In the genomic region with DNA sequence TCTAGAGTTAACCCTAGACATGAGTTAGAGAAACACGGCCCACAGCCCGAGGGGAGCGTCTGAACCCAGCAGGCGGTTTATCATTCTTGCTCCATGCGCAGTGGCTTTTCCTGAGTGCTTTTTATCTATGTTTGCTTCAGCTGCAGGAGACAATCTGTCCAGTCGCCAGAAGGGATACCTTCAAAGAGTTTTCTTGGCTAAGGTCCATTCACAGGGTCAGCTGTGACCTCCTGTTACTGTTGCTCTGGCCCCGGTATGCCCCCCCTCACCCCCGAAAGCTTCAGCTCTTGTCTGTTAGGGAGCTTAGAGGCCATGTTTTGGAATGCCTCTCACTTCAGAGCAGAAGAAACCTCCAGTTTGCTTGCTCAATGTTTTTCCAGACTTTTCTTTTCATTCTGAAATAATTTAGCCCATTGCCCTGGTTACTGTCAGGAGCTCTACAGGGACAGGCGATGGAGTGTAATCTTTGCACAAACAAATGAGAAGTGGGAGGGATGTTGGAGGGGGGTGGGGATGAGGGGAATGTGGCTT, we compare ENCODE assay signal across 10 mouse cellular contexts. TPM values are rescaled to one million over a fixed set of nuclear protein-coding genes. Genes with fewer than 3 reads are reported as not detected.
DNase-seq lines count a peak whose midpoint lies in the region; ATAC-seq and TF ChIP-seq lines count a peak whose summit lies in the region.
"Had no signal": no experiment of that assay in that cellular context is flagged by ENCODE, and none has a peak within 500 bp of the region (broad histone marks: within the 10 kb centered on the region; RNA-seq: fewer than 3 reads in every experiment).

No protein-coding gene starts in this region.

- no peak overlapping the region for H3K9ac ChIP-seq in intestine, embryonic 14.5 days (ENCODE audit: low read length)
- H3K9ac ChIP-seq in intestine, postnatal 0 days (ENCODE audit: low read depth, low read length), result no peak overlapping the region
- H3K9ac ChIP-seq in heart, embryonic 14.5 days (ENCODE audit: low read length), result no peak overlapping the region
- 0 out of 2 replicates have a peak overlapping the region, but pooled peaks have one; percentile 9 for H3K9ac ChIP-seq in liver, postnatal 0 days (replicated peaks)

- no peaks in the 10 kb centered on the region for H3K9me3 ChIP-seq in intestine, embryonic 14.5 days (ENCODE audit: control insufficient read depth, low read length)
- no peaks in the 10 kb centered on the region for H3K9me3 ChIP-seq in intestine, postnatal 0 days (ENCODE audit: control insufficient read depth)
- H3K9me3 ChIP-seq in heart, embryonic 14.5 days (ENCODE audit: control insufficient read depth, low read length), result no peaks in the 10 kb centered on the region
- no peaks in the 10 kb centered on the region for H3K9me3 ChIP-seq in liver, postnatal 0 days (ENCODE audit: low read length)

- TF ChIP-seq EP300 in liver, postnatal 0 days (IDR thresholded peaks at IDR 0.05; ENCODE audit: low read depth), result peak; percentile 87

- TF ChIP-seq CTCF in intestine, postnatal 0 days (IDR thresholded peaks at IDR 0.05; ENCODE audit: low read depth), result no peak
- no peak for TF ChIP-seq CTCF in liver, postnatal 0 days (IDR thresholded peaks at IDR 0.05; ENCODE audit: low read depth)
- no peak for TF ChIP-seq CTCF in thymus, adult 2 months (IDR thresholded peaks at IDR 0.05; ENCODE audit: borderline replicate concordance, control insufficient read depth, extremely low read depth, insufficient read depth, low read length, poor library complexity)

- ATAC-seq in intestine, embryonic 14.5 days (replicated peaks; ENCODE audit: low FRiP score, low TSS enrichment, low read depth), result no peak
- ATAC-seq in intestine, postnatal 0 days, result no peak
- peak; percentile 73; the same call in 1 of the 2 replicates for ATAC-seq in heart, embryonic 14.5 days (ENCODE audit: insufficient number of reproducible peaks, insufficient read depth, low FRiP score, low read depth)
- peak; percentile 85 for ATAC-seq in liver, postnatal 0 days

- H3K4me3 ChIP-seq in intestine, embryonic 14.5 days (ENCODE audit: low read depth, low read length), result no peak overlapping the region
- H3K4me3 ChIP-seq in intestine, postnatal 0 days (ENCODE audit: low read depth, low read length), result no peak overlapping the region
- no peak overlapping the region for H3K4me3 ChIP-seq in heart, embryonic 14.5 days (ENCODE audit: control insufficient read depth in 1 of 2, insufficient read depth in 1 of 2, low read depth in 1 of 2, low read length in 2 of 2)
- H3K4me3 ChIP-seq in liver, postnatal 0 days (ENCODE audit: low read depth, low read length), result no peak overlapping the region
- no peak overlapping the region for H3K4me3 ChIP-seq in thymus, adult 2 months (ENCODE audit: control insufficient read depth, insufficient read depth, low read length)

- 22% methylated on average over 9 of the region's 9 CpGs for WGBS in intestine, embryonic 14.5 days
- WGBS in intestine, postnatal 0 days, result 38% methylated on average over 9 of the region's 9 CpGs
- 3% methylated on average over 9 of the region's 9 CpGs for WGBS in heart, embryonic 14.5 days
- 23% methylated on average over 9 of the region's 9 CpGs for WGBS in liver, postnatal 0 days (ENCODE audit: insufficient replicate concordance)
- 79% methylated on average over 9 of the region's 9 CpGs for WGBS in thymus, adult 2 months

- H3K27ac ChIP-seq in intestine, embryonic 14.5 days (ENCODE audit: low read depth), result no peak overlapping the region
- H3K27ac ChIP-seq in intestine, postnatal 0 days (ENCODE audit: low read depth, low read length), result no peak overlapping the region
- H3K27ac ChIP-seq in heart, embryonic 14.5 days (replicated peaks in 1 of 2; ENCODE audit: control insufficient read depth in 1 of 2, insufficient read depth in 1 of 2, low read depth in 2 of 2, low read length in 2 of 2), result peak overlapping the region; percentile 66 to 70; a peak in 3 of 4 replicates
- H3K27ac ChIP-seq in liver, postnatal 0 days (ENCODE audit: low read depth), result peak overlapping the region; percentile 73
- no peak overlapping the region for H3K27ac ChIP-seq in thymus, adult 2 months (ENCODE audit: control insufficient read depth, insufficient read depth, low read length)

- peaks cover 5% of the 10 kb centered on the region; the same call in 1 of the 2 replicates for H3K4me1 ChIP-seq in intestine, embryonic 14.5 days (replicated peaks; ENCODE audit: control insufficient read depth, insufficient read depth, low read length)
- no peaks in the 10 kb centered on the region for H3K4me1 ChIP-seq in intestine, postnatal 0 days (replicated peaks; ENCODE audit: control insufficient read depth, insufficient read depth, low read length)
- peaks cover 6 to 14% of the 10 kb centered on the region in 2 experiments for H3K4me1 ChIP-seq in heart, embryonic 14.5 days (ENCODE audit: control insufficient read depth in 2 of 2, insufficient read depth in 2 of 2, low read length in 2 of 2)
- peaks cover 9% of the 10 kb centered on the region for H3K4me1 ChIP-seq in liver, postnatal 0 days (ENCODE audit: insufficient read depth)
- H3K4me1 ChIP-seq in thymus, adult 2 months (replicated peaks; ENCODE audit: control insufficient read depth, insufficient read depth, low read length), result no peaks in the 10 kb centered on the region

- no peaks in the 10 kb centered on the region for H3K36me3 ChIP-seq in intestine, embryonic 14.5 days (ENCODE audit: control insufficient read depth, insufficient read depth, low read length)
- no peaks in the 10 kb centered on the region for H3K36me3 ChIP-seq in intestine, postnatal 0 days (ENCODE audit: control insufficient read depth, insufficient read depth)
- no peaks in the 10 kb centered on the region for H3K36me3 ChIP-seq in heart, embryonic 14.5 days (ENCODE audit: control insufficient read depth, insufficient read depth, low read length)
- no peaks in the 10 kb centered on the region for H3K36me3 ChIP-seq in liver, postnatal 0 days (replicated peaks; ENCODE audit: insufficient read depth, low read length)
- H3K36me3 ChIP-seq in thymus, adult 2 months (ENCODE audit: control insufficient read depth, insufficient read depth, low read length), result no peaks in the 10 kb centered on the region

- no peak for TF ChIP-seq POLR2A in thymus, adult 2 months (IDR thresholded peaks at IDR 0.05; ENCODE audit: control insufficient read depth, extremely low read depth, insufficient read depth, low read length, poor library complexity)

- no peaks in the 10 kb centered on the region for H3K27me3 ChIP-seq in intestine, embryonic 14.5 days (replicated peaks; ENCODE audit: control insufficient read depth, insufficient read depth, low read length)
- H3K27me3 ChIP-seq in intestine, postnatal 0 days (replicated peaks; ENCODE audit: control insufficient read depth, insufficient read depth, low read length), result no peaks in the 10 kb centered on the region
- H3K27me3 ChIP-seq in heart, embryonic 14.5 days (ENCODE audit: control insufficient read depth, insufficient read depth, low read length), result no peaks in the 10 kb centered on the region
- H3K27me3 ChIP-seq in liver, postnatal 0 days (ENCODE audit: insufficient read depth, low read length), result no peaks in the 10 kb centered on the region
- no peaks in the 10 kb centered on the region for H3K27me3 ChIP-seq in thymus, adult 2 months (ENCODE audit: control insufficient read depth, insufficient read depth, low read length)

- peak; percentile 57 for DNase-seq in intestine, embryonic 14.5 days (ENCODE audit: low spot score)
- DNase-seq in adipocyte (ENCODE audit: low spot score), result peak; percentile 45
- peak; percentile 34 for DNase-seq in liver, postnatal 0 days
- no peak for DNase-seq in thymus, adult 2 months
- DNase-seq in adrenal gland, postnatal 36 days, result no peak
- DNase-seq in urinary bladder, adult 2 months (ENCODE audit: low spot score), result no peak
- DNase-seq: gastrocnemius, postnatal 14 days had no signal

- H3K4me2 ChIP-seq in intestine, embryonic 14.5 days (ENCODE audit: low read length), result no peak overlapping the region
- H3K4me2 ChIP-seq in intestine, postnatal 0 days (replicated peaks; ENCODE audit: low read depth), result no peak overlapping the region
- peak overlapping the region; percentile 50 for H3K4me2 ChIP-seq in heart, embryonic 14.5 days (ENCODE audit: low read length)
- H3K4me2 ChIP-seq in liver, postnatal 0 days (ENCODE audit: low read depth, low read length), result peak overlapping the region; percentile 52

RNA-seq across cellular contexts. Expression of gene Slc1a3, which starts 51.2 kb away (rescaled TPM):
- polyA plus RNA-seq in intestine, embryonic 14.5 days (2014; fragmentation: Nextera tagmentation; extraction: Ambion mirVana), result 9.5 and 11.6 TPM in 2 replicates
- polyA plus RNA-seq in intestine, postnatal 0 days (2015; fragmentation: Nextera tagmentation; extraction: Ambion mirVana), result 0.50 and 0.53 TPM in 2 replicates
- 13.3 and 13.7 TPM in 2 replicates for polyA plus RNA-seq in heart, embryonic 14.5 days (2014; fragmentation: Nextera tagmentation; extraction: Ambion mirVana)
- polyA plus RNA-seq in liver, postnatal 0 days (2015; fragmentation: Nextera tagmentation; extraction: Ambion mirVana), result 0.13 and 0.15 TPM in 2 replicates
- 19.2 and 23.1 TPM in 2 replicates for polyA plus RNA-seq in thymus, adult 2 months (2012; rRNA removed)
- total RNA-seq in adrenal gland, postnatal 36 days (2021), result 10 to 100 TPM; 28.5 to 34.0 TPM
- polyA plus RNA-seq in urinary bladder, adult 2 months (2012; rRNA removed), result 4.0 and 4.3 TPM in 2 replicates
- total RNA-seq: neutrophil, adult 5-6 weeks had no signal

Comparison
In these comparisons a context has a peak if more than half of its experiments do, and no peak if none do; other contexts are left out.
1. ATAC-seq: peak in heart, embryonic 14.5 days (single experiment) and liver, postnatal 0 days (single experiment); none in intestine, embryonic 14.5 days (single experiment) and intestine, postnatal 0 days (single experiment).
2. DNase-seq: peak in intestine, embryonic 14.5 days (single experiment), adipocyte (single experiment) and liver, postnatal 0 days (single experiment); none in thymus, adult 2 months (single experiment), adrenal gland, postnatal 36 days (0 of 2) and urinary bladder, adult 2 months (single experiment).
3. H3K27ac ChIP-seq: peak in heart, embryonic 14.5 days (2 of 2) and liver, postnatal 0 days (single experiment); none in intestine, embryonic 14.5 days (single experiment), intestine, postnatal 0 days (single experiment) and thymus, adult 2 months (single experiment).
4. H3K4me2 ChIP-seq: peak in heart, embryonic 14.5 days (single experiment) and liver, postnatal 0 days (single experiment); none in intestine, embryonic 14.5 days (single experiment) and intestine, postnatal 0 days (single experiment).